Mouse (Mus musculus) embryonic facial prominence, embryonic 11.5 days (tissue): ENCODE results near the gene Ufl1. TPM values are rescaled to one million over a fixed set of nuclear protein-coding genes. Genes with fewer than 3 reads are reported as not detected.
"Not testable (repeated sequence)": the region's sequence is repeated elsewhere in the genome, so short reads cannot be mapped to it uniquely, and the experiment has no call there.

Experiments
- ATAC-seq: fragments of 200-750 bp; cut with Nextera tagmentation; replicated peaks from 2 replicates; pipeline ENCODE4 v1.8.0; 2017; ENCODE audit warnings: low read depth; ENCODE audit not compliant: insufficient number of reproducible peaks, low FRiP score, low TSS enrichment
- DNase-seq: peaks from one replicate; pipeline ENCODE4 v3.0.0-alpha.2; 2015; ENCODE audit warnings: low spot score
- H3K27ac ChIP-seq: fragments of 300-500 bp; sonication (generic); replicated peaks from 2 replicates; pipeline ENCODE4 v1.5.1; 2014; ENCODE audit warnings: mild to moderate bottlenecking, low read depth, low read length, control low read depth
- H3K27me3 ChIP-seq: fragments of 300-500 bp; sonication (generic); 2 replicates; pipeline ENCODE4 v1.6.1; 2014; ENCODE audit warnings: mild to moderate bottlenecking, low read length, moderate library complexity, mixed read lengths; ENCODE audit not compliant: control insufficient read depth, insufficient read depth
- H3K36me3 ChIP-seq: fragments of 300-500 bp; sonication (generic); replicated peaks from 2 replicates; pipeline ENCODE4 v1.6.1; 2014; ENCODE audit warnings: low read depth, mild to moderate bottlenecking, low read length, moderate library complexity, mixed read lengths; ENCODE audit not compliant: control insufficient read depth, insufficient read depth
- H3K4me1 ChIP-seq: fragments of 300-500 bp; sonication (generic); 2 replicates; pipeline ENCODE4 v1.6.1; 2014; ENCODE audit warnings: low read length, mixed read lengths; ENCODE audit not compliant: control insufficient read depth, insufficient read depth
- H3K4me2 ChIP-seq: fragments of 300-500 bp; sonication (generic); 2 replicates; pipeline ENCODE4 v1.6.1; 2014; ENCODE audit warnings: low read depth, mild to moderate bottlenecking, control low read depth, low read length, moderate library complexity
- H3K4me3 ChIP-seq: fragments of 300-500 bp; sonication (generic); 2 replicates; pipeline ENCODE4 v1.5.1; 2014; ENCODE audit warnings: low read depth, low read length, control low read depth
- H3K9ac ChIP-seq: fragments of 300-500 bp; sonication (generic); replicated peaks from 2 replicates; pipeline ENCODE4 v1.6.1; 2014; ENCODE audit warnings: mild to moderate bottlenecking, control low read depth, low read length
- H3K9me3 ChIP-seq: fragments of 300-500 bp; sonication (generic); replicated peaks from 2 replicates; pipeline ENCODE4 v1.6.1; 2016; ENCODE audit warnings: mild to moderate bottlenecking, low read length, inconsistent platforms, mixed read lengths; ENCODE audit not compliant: control insufficient read depth
- WGBS: fragments of 180-500 bp; shearing (Covaris S2); extraction: QIAGEN DNeasy Blood & Tissue Kit; methylation state at CpG from one replicate; pipeline ENCODE4 v1.1.7; 2014; 5-methylcytosine and 5-hydroxymethylcytosine counted together
- polyA plus RNA-seq: library from polyadenylated mRNA; unstranded; fragments of >200 nt; fragmentation: Nextera tagmentation; extraction: Ambion mirVana; gene quantifications from 2 replicates; pipeline ENCODE4 v1.2.1, GENCODE M21; 2014

The Ufl1 gene
- polyA plus RNA-seq, 1 experiment from 2014 or later, result 36.6 TPM

DNA sequence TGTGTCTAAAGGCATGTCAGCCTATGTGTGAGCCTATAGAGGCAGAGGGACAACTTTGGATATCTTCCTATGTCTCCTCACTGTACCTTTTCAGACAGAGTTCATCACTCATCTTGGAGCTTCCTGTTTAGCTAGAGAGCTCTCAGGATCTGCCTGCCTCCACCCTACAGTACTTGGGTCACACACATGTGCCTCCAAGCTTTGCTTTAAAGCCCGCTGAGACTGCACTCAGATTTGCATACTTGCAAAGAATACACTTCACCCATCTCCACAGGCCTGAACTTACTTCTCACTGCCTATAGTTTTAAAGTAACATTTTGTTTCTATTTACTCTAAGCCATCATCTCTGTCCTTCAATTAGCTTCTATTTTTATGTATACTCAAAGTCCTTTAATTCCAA, 9.7 kb downstream of the Ufl1 start:
- no peaks in the 10 kb centered on the region for H3K4me1 ChIP-seq
- WGBS, result 80% methylated on average over 1 of the region's 1 CpGs
- H3K27ac ChIP-seq, result no peak overlapping the region
- H3K4me3 ChIP-seq, result no peak overlapping the region
- no peaks in the 10 kb centered on the region for H3K27me3 ChIP-seq
- H3K4me2 ChIP-seq, result no peak overlapping the region
- ATAC-seq (no peak), DNase-seq (no peak)
- peaks cover 8% of the 10 kb centered on the region for H3K36me3 ChIP-seq
- no peak overlapping the region for H3K9ac ChIP-seq
- no peaks in the 10 kb centered on the region for H3K9me3 ChIP-seq

DNA sequence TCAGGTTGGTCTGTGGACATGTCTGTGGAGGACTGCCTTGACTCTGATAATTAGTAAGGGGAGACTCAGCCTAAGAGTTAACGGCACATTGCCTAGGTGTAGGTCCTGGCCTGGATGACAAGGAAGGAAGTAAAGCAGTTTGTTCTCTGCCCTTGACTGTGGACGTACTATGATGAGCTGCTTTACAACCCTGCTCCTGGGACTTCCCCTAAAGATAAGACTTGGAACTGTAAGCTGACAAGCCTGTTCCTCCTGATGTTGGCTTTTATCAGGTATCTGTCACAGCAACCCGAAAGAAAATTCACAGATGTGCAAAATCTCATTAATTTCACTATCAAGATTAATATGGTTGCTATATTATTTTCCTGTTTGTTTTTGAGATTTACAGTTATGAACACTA, 14.5 kb downstream of the Ufl1 start:
- ATAC-seq, result no peak
- no peak for DNase-seq
- no peak overlapping the region for H3K4me2 ChIP-seq
- H3K36me3 ChIP-seq, result peaks cover 6% of the 10 kb centered on the region
- H3K4me1 ChIP-seq, result no peaks in the 10 kb centered on the region
- H3K9ac ChIP-seq, result no peak overlapping the region
- no peaks in the 10 kb centered on the region for H3K9me3 ChIP-seq
- WGBS, result 92% methylated on average over 3 of the region's 3 CpGs
- H3K27ac ChIP-seq, result no peak overlapping the region
- no peaks in the 10 kb centered on the region for H3K27me3 ChIP-seq
- H3K4me3 ChIP-seq, result no peak overlapping the region

DNA sequence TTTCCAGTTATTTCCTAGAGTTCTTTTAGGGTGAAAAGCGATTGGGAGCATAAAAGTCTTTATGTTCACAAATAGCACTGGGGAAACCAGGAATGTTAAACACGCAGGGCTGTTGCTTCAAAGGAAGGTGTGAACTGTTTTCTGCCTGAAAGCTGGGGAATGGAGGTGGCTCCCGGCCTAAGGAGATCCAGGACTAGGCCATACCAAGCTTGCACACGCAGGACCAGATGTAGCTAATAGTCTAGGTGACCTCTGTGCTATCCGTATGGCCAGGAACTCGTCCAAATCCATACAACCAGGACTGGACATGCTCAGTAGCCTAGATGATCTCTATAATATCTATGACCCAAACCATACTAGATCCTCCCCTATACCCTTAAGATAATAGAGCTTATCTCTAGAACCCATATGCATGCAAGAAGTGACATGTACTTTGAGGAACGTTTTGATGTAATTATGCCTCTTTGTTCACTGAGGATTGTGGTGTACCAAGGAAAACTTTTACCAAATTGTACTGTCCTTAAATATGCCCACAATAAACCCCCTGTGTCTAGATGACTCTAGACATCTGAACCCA, 23.7 kb downstream of the Ufl1 start:
- Histone ChIP-seq H3K27ac (no peak overlapping the region), H3K9ac (no peak overlapping the region), H3K4me1 (no peaks in the 10 kb centered on the region), H3K4me2 (no peak overlapping the region), H3K27me3 (no peaks in the 10 kb centered on the region), H3K36me3 (no peaks in the 10 kb centered on the region; the same call in 1 of the 2 replicates), H3K9me3 (no peaks in the 10 kb centered on the region), H3K4me3 (no peak overlapping the region)
- DNase-seq, result no peak
- WGBS, result 91% methylated on average over 7 of the region's 7 CpGs
- ATAC-seq, result no peak

DNA sequence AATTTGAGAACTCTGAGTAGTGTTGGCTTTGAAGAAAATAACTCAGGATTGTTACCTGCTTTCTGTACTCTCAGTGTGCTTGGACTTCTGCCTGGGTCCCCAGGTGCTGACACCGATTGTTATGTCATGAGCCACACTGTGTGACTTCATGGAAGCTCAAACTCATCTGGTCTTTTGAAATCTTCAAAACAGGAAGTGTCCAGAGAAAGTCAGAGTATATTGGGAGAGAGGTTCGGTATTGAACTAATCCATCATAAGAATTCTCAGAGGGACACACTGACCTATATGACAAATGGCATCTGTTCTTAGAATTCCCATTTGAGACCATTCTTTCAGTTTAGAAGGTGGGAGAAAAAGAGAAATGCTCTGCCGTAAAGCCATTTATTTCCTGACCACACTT, 38.8 kb downstream of the Ufl1 start, which contains the start of gene Fhl5:
Gene Fhl5 (minus strand): TSS at position 101 of the 400 bp plus-strand sequence.
- ATAC-seq (no peak), DNase-seq (no peak)
- Histone ChIP-seq H3K27me3 (no peaks in the 10 kb centered on the region), H3K27ac (no peak within 1 kb of the TSS), H3K4me3 (no peak within 1 kb of the TSS), H3K4me2 (no peak within 1 kb of the TSS), H3K36me3 (no peaks in the 10 kb centered on the region), H3K4me1 (no peaks in the 10 kb centered on the region), H3K9ac (no peak within 1 kb of the TSS), H3K9me3 (no peaks in the 10 kb centered on the region)
- WGBS, result 90% methylated on average over 3 of the region's 3 CpGs

DNA sequence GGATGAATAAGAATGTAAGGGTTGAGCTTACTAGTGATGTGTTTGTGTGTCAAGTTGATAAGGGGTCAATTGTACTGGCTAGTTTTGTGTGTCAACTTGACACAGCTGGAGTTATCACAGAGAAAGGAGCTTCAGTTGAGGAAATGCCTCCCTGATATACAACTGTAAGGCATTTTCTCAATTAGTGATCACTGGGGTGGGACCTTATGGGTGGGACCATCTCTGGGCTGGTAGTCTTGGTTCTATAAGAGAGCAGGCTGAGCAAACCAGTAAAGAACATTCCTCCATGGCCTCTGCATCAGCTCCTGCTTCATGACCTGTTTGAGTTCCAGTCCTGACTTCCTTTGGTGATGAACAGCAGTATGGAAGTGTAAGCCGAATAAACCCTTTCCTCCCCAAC, 46.0 kb downstream of the Ufl1 start:
- DNase-seq, H3K27me3 ChIP-seq, H3K36me3 ChIP-seq, H3K4me1 ChIP-seq, ATAC-seq, H3K4me2 ChIP-seq, H3K27ac ChIP-seq, H3K4me3 ChIP-seq, H3K9me3 ChIP-seq, H3K9ac ChIP-seq: not testable (repeated sequence)
- WGBS, result 86% methylated on average over 1 of the region's 1 CpGs

DNA sequence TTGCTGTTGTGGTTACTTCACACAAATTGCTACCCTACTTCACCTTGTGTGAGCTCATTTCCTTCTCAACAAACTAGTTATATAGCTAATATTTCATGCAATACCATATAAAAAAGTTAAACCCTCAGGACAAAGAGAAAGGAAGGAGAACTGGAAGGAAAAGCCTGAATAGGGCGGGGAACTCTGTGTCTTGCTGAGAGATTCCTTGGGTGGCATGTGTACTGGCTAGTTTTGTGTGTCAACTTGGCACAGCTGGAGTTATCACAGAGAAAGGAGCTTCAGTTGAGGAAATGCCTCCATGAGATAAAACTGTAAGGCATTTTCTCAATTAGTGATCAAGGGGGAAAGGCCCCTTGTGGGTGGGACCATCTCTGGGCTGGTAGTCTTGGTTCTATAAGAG, 47.9 kb downstream of the Ufl1 start:
- not testable (repeated sequence) for H3K27me3 ChIP-seq, DNase-seq, H3K36me3 ChIP-seq, ATAC-seq, H3K4me2 ChIP-seq, H3K27ac ChIP-seq, H3K4me1 ChIP-seq, H3K9ac ChIP-seq, H3K9me3 ChIP-seq, H3K4me3 ChIP-seq
- 90% methylated on average over 1 of the region's 1 CpGs for WGBS

DNA sequence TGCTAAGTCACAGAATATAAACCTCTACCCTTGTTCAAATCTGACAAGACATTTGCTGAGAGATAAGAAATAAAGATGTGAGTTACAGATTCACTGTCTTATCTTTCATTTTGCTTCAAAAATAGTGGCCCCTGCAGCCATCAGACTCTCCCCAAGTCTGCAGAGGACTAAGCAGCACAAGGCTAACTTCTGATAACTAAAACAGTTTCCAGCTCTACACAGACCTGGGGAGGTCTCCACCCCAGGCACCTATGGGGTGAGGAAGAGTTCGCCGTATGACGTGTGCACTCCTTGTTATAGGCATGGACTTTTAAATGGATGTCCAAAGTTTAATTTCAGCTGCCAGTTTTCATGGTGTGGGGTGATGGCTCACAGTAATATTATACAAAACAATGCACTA, 49.1 kb downstream of the Ufl1 start:
- ATAC-seq, result no peak
- H3K27me3 ChIP-seq, result no peaks in the 10 kb centered on the region
- H3K27ac ChIP-seq, result no peak overlapping the region
- no peaks in the 10 kb centered on the region for H3K4me1 ChIP-seq
- H3K36me3 ChIP-seq, result no peaks in the 10 kb centered on the region
- no peak overlapping the region for H3K9ac ChIP-seq
- no peaks in the 10 kb centered on the region for H3K9me3 ChIP-seq
- no peak overlapping the region for H3K4me3 ChIP-seq
- no peak overlapping the region for H3K4me2 ChIP-seq
- DNase-seq, result no peak
- 92% methylated on average over 3 of the region's 3 CpGs for WGBS

DNA sequence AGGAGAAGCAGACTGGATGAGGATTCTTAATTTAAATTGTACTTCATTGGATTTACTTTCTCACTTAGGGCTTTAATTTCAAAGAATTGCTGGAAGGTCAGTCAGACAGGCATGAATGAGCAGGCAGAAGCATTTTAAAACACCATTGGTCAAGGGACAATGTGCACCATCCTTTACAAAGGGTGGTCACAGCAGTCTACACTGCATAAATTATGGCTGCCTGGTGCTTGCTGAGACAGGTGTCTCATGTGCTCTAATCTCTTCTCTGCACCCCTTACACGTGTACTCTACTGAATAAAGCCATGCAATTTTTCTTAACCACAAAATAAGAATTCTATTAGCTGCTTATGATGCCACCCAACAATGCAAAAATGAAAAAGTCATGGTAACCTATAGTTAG, 54.1 kb downstream of the Ufl1 start:
- no peak for ATAC-seq

More for the DNA sequence above, 54.1 kb downstream of the Ufl1 start:
- Histone ChIP-seq H3K9me3 (no peaks in the 10 kb centered on the region), H3K4me3 (no peak overlapping the region), H3K4me1 (no peaks in the 10 kb centered on the region), H3K36me3 (no peaks in the 10 kb centered on the region), H3K27ac (no peak overlapping the region), H3K4me2 (no peak overlapping the region), H3K9ac (no peak overlapping the region), H3K27me3 (no peaks in the 10 kb centered on the region)
- 24% methylated on average over 1 of the region's 1 CpGs for WGBS
- DNase-seq, result no peak
